In the genomic region with DNA sequence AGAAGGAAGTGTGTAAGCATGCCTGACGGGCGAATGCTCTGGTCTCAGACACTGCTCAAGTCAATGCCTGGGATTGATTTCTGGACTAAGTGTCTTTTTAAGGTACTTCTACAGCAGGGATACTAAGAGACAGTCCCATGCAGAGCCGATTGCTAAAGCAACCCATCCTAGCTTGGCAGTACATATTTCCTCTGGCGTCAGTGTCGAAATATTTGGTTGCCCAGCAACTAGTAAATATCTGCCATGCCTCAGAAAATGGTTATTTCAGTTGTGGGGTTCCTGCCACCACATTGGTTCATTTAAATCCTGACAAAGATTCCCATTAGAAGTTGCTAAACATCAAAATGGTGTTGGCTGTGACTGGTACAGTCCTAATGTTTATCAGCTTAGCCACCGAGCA, we compare ENCODE assay signal across 14 mouse cellular contexts.
DNase-seq lines count a peak whose midpoint lies in the region; ATAC-seq and TF ChIP-seq lines count a peak whose summit lies in the region.
"Had no signal": no experiment of that assay in that cellular context is flagged by ENCODE, and none has a peak within 500 bp of the region (broad histone marks: within the 10 kb centered on the region; RNA-seq: fewer than 3 reads in every experiment).

No protein-coding gene starts in this region.

- no peak overlapping the region for H3K4me3 ChIP-seq in intestine, embryonic 14.5 days (ENCODE audit: low read depth, low read length)
- no peak overlapping the region for H3K4me3 ChIP-seq in intestine, postnatal 0 days (ENCODE audit: low read depth, low read length)
- no peak overlapping the region for H3K4me3 ChIP-seq in embryonic fibroblast, embryonic 13.5 days (ENCODE audit: insufficient read depth, low read length)
- H3K4me3 ChIP-seq in myocyte: no peak overlapping the region
- H3K4me3 ChIP-seq: embryonic facial prominence, embryonic 12.5 days; heart, embryonic 13.5 days; midbrain, embryonic 15.5 days had no signal

- 78% methylated on average over 6 of the region's 6 CpGs for WGBS in intestine, embryonic 14.5 days
- WGBS in intestine, postnatal 0 days: 58% methylated on average over 6 of the region's 6 CpGs

- H3ac ChIP-seq in myocyte (ENCODE audit: control insufficient read depth, insufficient read length): no peak overlapping the region

- peak overlapping the region; percentile 17; the same call in 1 of the 2 replicates for H3K27ac ChIP-seq in intestine, embryonic 14.5 days (ENCODE audit: low read depth)
- H3K27ac ChIP-seq in intestine, postnatal 0 days (ENCODE audit: low read depth, low read length): no peak overlapping the region
- H3K27ac ChIP-seq in embryonic fibroblast, embryonic 13.5 days (ENCODE audit: insufficient read depth, low read length): peak overlapping the region; percentile 79
- H3K27ac ChIP-seq: embryonic facial prominence, embryonic 12.5 days; heart, embryonic 13.5 days; midbrain, embryonic 15.5 days had no signal

- no peaks in the 10 kb centered on the region for H3K36me3 ChIP-seq in intestine, embryonic 14.5 days (ENCODE audit: control insufficient read depth, insufficient read depth, low read length)
- peaks cover 16% of the 10 kb centered on the region; the same call in 1 of the 2 replicates for H3K36me3 ChIP-seq in intestine, postnatal 0 days (ENCODE audit: control insufficient read depth, insufficient read depth)
- H3K36me3 ChIP-seq in myocyte (ENCODE audit: control insufficient read depth, insufficient read depth): peaks cover 19% of the 10 kb centered on the region
- H3K36me3 ChIP-seq: midbrain, embryonic 15.5 days had no signal

- H3K79me2 ChIP-seq in myocyte (ENCODE audit: control insufficient read depth, insufficient read depth): peaks cover 99% of the 10 kb centered on the region

- TF ChIP-seq CTCF in intestine, postnatal 0 days (IDR thresholded peaks at IDR 0.05; ENCODE audit: low read depth): no peak
- no peak for TF ChIP-seq CTCF in embryonic fibroblast, embryonic 13.5 days (IDR thresholded peaks at IDR 0.05; ENCODE audit: borderline replicate concordance, insufficient read depth, low read length)

- no peak for DNase-seq in intestine, embryonic 14.5 days (ENCODE audit: low spot score)
- DNase-seq in Muller cell, postnatal 12 days (ENCODE audit: inconsistent ontology term): peak; percentile 78
- DNase-seq in kidney, postnatal 10 days: no peak
- no peak for DNase-seq in thymus, postnatal 14 days
- DNase-seq: cerebellum, adult 9-11 months; kidney, postnatal 25 days; right cerebral cortex, adult 18-20 months had no signal

- H3K4me2 ChIP-seq in intestine, embryonic 14.5 days (ENCODE audit: low read length): no peak overlapping the region
- H3K4me2 ChIP-seq in intestine, postnatal 0 days (replicated peaks; ENCODE audit: low read depth): no peak overlapping the region
- H3K4me2 ChIP-seq in myocyte (ENCODE audit: low read depth): peak overlapping the region; percentile 56
- H3K4me2 ChIP-seq: embryonic facial prominence, embryonic 12.5 days; heart, embryonic 13.5 days; midbrain, embryonic 15.5 days had no signal

- ATAC-seq in intestine, embryonic 14.5 days (replicated peaks; ENCODE audit: low FRiP score, low TSS enrichment, low read depth): no peak
- no peak for ATAC-seq in intestine, postnatal 0 days
- ATAC-seq: forebrain, embryonic 14.5 days; midbrain, embryonic 15.5 days had no signal

- peaks cover 20% of the 10 kb centered on the region; the same call in 1 of the 2 replicates for H3K4me1 ChIP-seq in intestine, embryonic 14.5 days (replicated peaks; ENCODE audit: control insufficient read depth, insufficient read depth, low read length)
- 0 out of 2 replicates have a peak, but pooled peaks cover 12% of the 10 kb centered on the region for H3K4me1 ChIP-seq in intestine, postnatal 0 days (replicated peaks; ENCODE audit: control insufficient read depth, insufficient read depth, low read length)
- peaks cover 25% of the 10 kb centered on the region for H3K4me1 ChIP-seq in embryonic fibroblast, embryonic 13.5 days (ENCODE audit: control insufficient read depth, insufficient read depth, low read length)

- TF ChIP-seq POLR2A in embryonic fibroblast, embryonic 13.5 days (IDR thresholded peaks at IDR 0.05; ENCODE audit: low read depth, low read length): no peak
- TF ChIP-seq POLR2A in myocyte (IDR thresholded peaks at IDR 0.05; ENCODE audit: insufficient read length, low read depth): no peak

- H3K27me3 ChIP-seq in intestine, embryonic 14.5 days (replicated peaks; ENCODE audit: control insufficient read depth, insufficient read depth, low read length): no peaks in the 10 kb centered on the region
- H3K27me3 ChIP-seq in intestine, postnatal 0 days (replicated peaks; ENCODE audit: control insufficient read depth, insufficient read depth, low read length): no peaks in the 10 kb centered on the region
- H3K27me3 ChIP-seq in myocyte (ENCODE audit: control insufficient read depth, insufficient read depth, insufficient read length): no peaks in the 10 kb centered on the region
- H3K27me3 ChIP-seq: embryonic facial prominence, embryonic 12.5 days; heart, embryonic 13.5 days; midbrain, embryonic 15.5 days had no signal

- peaks cover 8% of the 10 kb centered on the region for H3K9me3 ChIP-seq in intestine, embryonic 14.5 days (ENCODE audit: control insufficient read depth, low read length)
- 0 out of 2 replicates have a peak, but pooled peaks cover 4% of the 10 kb centered on the region for H3K9me3 ChIP-seq in intestine, postnatal 0 days (ENCODE audit: control insufficient read depth)
- H3K9me3 ChIP-seq: midbrain, embryonic 15.5 days had no signal

- no peak overlapping the region for H3K9ac ChIP-seq in intestine, embryonic 14.5 days (ENCODE audit: low read length)
- H3K9ac ChIP-seq in intestine, postnatal 0 days (ENCODE audit: low read depth, low read length): no peak overlapping the region
- H3K9ac ChIP-seq: embryonic facial prominence, embryonic 12.5 days; heart, embryonic 13.5 days; midbrain, embryonic 15.5 days had no signal

TF ChIP-seq in myocyte, 11 proteins besides CTCF, POLR2A, EP300 and RAD21:
- 0 out of 2 replicates have a peak, but pooled peaks have one; percentile 31 for TF ChIP-seq CEBPB (IDR thresholded peaks at IDR 0.05; ENCODE audit: insufficient read depth, poor library complexity, severe bottlenecking)
- no peak for TF ChIP-seq REST (IDR thresholded peaks at IDR 0.05; ENCODE audit: insufficient read depth, insufficient read length)
